Mouse (Mus musculus) erythroblast, embryonic 14.5 days (primary cell): ENCODE measurements around the gene Adcy1.

Source experiments
- GATA1 ChIP-seq: IDR thresholded peaks from 2 replicates; pipeline ENCODE4 v1.6.1; 2012; ENCODE audit warnings: low read length, inconsistent platforms, mixed read lengths
- TAL1 ChIP-seq: IDR thresholded peaks from 3 replicates; pipeline ENCODE4 v1.6.1; 2012; ENCODE audit warnings: low read length, inconsistent platforms, mixed read lengths

DNA sequence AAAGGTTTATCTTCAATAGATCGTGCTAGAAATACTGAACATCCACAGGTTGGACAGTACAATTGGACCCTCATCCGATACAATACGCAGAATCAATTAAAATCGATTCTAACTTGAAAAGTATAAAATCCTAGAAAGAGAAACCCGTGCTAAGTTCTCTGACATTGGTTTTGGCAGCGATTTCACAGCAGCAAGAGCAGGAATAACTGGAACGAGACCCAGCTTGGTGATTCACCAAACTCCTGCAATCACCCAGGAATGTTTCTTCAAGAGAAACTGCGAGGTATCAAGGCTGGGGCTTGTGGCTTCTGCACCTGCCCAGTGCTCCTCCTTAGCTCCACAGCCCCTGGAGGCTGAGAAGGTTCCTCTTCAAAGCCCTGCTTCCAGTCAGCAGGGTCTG lies 42.0 kb downstream of the Adcy1 start:
- TF ChIP-seq GATA1 (no peak), TAL1 (no peak)
